Mouse (Mus musculus) embryonic facial prominence, embryonic 11.5 days (tissue): Measurements from ENCODE around the gene Dok1. TPM values are rescaled to one million over a fixed set of nuclear protein-coding genes. Genes with fewer than 3 reads are reported as not detected.

Experiments
- ATAC-seq: fragments of 200-750 bp; cut with Nextera tagmentation; replicated peaks from 2 replicates; pipeline ENCODE4 v1.8.0; 2017; ENCODE audit warnings: low read depth; ENCODE audit not compliant: insufficient number of reproducible peaks, low FRiP score, low TSS enrichment
- DNase-seq: peaks from one replicate; pipeline ENCODE4 v3.0.0-alpha.2; 2015; ENCODE audit warnings: low spot score
- H3K27ac ChIP-seq: fragments of 300-500 bp; sonication (generic); replicated peaks from 2 replicates; pipeline ENCODE4 v1.5.1; 2014; ENCODE audit warnings: mild to moderate bottlenecking, low read depth, low read length, control low read depth
- H3K27me3 ChIP-seq: fragments of 300-500 bp; sonication (generic); 2 replicates; pipeline ENCODE4 v1.6.1; 2014; ENCODE audit warnings: mild to moderate bottlenecking, low read length, moderate library complexity, mixed read lengths; ENCODE audit not compliant: control insufficient read depth, insufficient read depth
- H3K36me3 ChIP-seq: fragments of 300-500 bp; sonication (generic); replicated peaks from 2 replicates; pipeline ENCODE4 v1.6.1; 2014; ENCODE audit warnings: low read depth, mild to moderate bottlenecking, low read length, moderate library complexity, mixed read lengths; ENCODE audit not compliant: control insufficient read depth, insufficient read depth
- H3K4me1 ChIP-seq: fragments of 300-500 bp; sonication (generic); 2 replicates; pipeline ENCODE4 v1.6.1; 2014; ENCODE audit warnings: low read length, mixed read lengths; ENCODE audit not compliant: control insufficient read depth, insufficient read depth
- H3K4me2 ChIP-seq: fragments of 300-500 bp; sonication (generic); 2 replicates; pipeline ENCODE4 v1.6.1; 2014; ENCODE audit warnings: low read depth, mild to moderate bottlenecking, control low read depth, low read length, moderate library complexity
- H3K4me3 ChIP-seq: fragments of 300-500 bp; sonication (generic); 2 replicates; pipeline ENCODE4 v1.5.1; 2014; ENCODE audit warnings: low read depth, low read length, control low read depth
- H3K9ac ChIP-seq: fragments of 300-500 bp; sonication (generic); replicated peaks from 2 replicates; pipeline ENCODE4 v1.6.1; 2014; ENCODE audit warnings: mild to moderate bottlenecking, control low read depth, low read length
- H3K9me3 ChIP-seq: fragments of 300-500 bp; sonication (generic); replicated peaks from 2 replicates; pipeline ENCODE4 v1.6.1; 2016; ENCODE audit warnings: mild to moderate bottlenecking, low read length, inconsistent platforms, mixed read lengths; ENCODE audit not compliant: control insufficient read depth
- WGBS: fragments of 180-500 bp; shearing (Covaris S2); extraction: QIAGEN DNeasy Blood & Tissue Kit; methylation state at CpG from one replicate; pipeline ENCODE4 v1.1.7; 2014; 5-methylcytosine and 5-hydroxymethylcytosine counted together
- polyA plus RNA-seq: library from polyadenylated mRNA; unstranded; fragments of >200 nt; fragmentation: Nextera tagmentation; extraction: Ambion mirVana; gene quantifications from 2 replicates; pipeline ENCODE4 v1.2.1, GENCODE M21; 2014

The Dok1 gene
- polyA plus RNA-seq, 1 experiment from 2014 or later: 5.4 TPM

- H3K9me3 ChIP-seq: no peaks in the 10 kb centered on the region
- H3K4me2 ChIP-seq: no peak overlapping the region
- 61% methylated on average over 3 of the region's 3 CpGs for WGBS
- H3K27me3 ChIP-seq: no peaks in the 10 kb centered on the region
- H3K9ac ChIP-seq: no peak overlapping the region
- no peak for DNase-seq
- no peak for ATAC-seq
- no peak overlapping the region for H3K4me3 ChIP-seq
- H3K4me1 ChIP-seq: no peaks in the 10 kb centered on the region
- H3K27ac ChIP-seq: no peak overlapping the region
- no peaks in the 10 kb centered on the region for H3K36me3 ChIP-seq
These were observed 24.6 kb downstream of the Dok1 start for GRCm38 (mm10) chr6:83008659-83009058.

GRCm38 (mm10) chr6:83006114-83006513, 27.2 kb downstream of the Dok1 start:
- H3K36me3 ChIP-seq: no peaks in the 10 kb centered on the region
- no peak overlapping the region for H3K4me3 ChIP-seq
- H3K9ac ChIP-seq: no peak overlapping the region
- DNase-seq: no peak
- 84% methylated on average over 6 of the region's 6 CpGs for WGBS
- H3K4me1 ChIP-seq: no peaks in the 10 kb centered on the region
- H3K27ac ChIP-seq: no peak overlapping the region
- H3K27me3 ChIP-seq: no peaks in the 10 kb centered on the region
- H3K4me2 ChIP-seq: no peak overlapping the region
- no peaks in the 10 kb centered on the region for H3K9me3 ChIP-seq
- no peak for ATAC-seq

GRCm38 (mm10) chr6:83005444-83006011, 27.7 kb downstream of the Dok1 start:
- no peak overlapping the region for H3K4me2 ChIP-seq
- DNase-seq (no peak), ATAC-seq (no peak)
- WGBS: 86% methylated on average over 10 of the region's 10 CpGs
- no peaks in the 10 kb centered on the region for H3K36me3 ChIP-seq
- H3K27ac ChIP-seq: no peak overlapping the region
- H3K9me3 ChIP-seq: no peaks in the 10 kb centered on the region
- no peak overlapping the region for H3K9ac ChIP-seq
- no peak overlapping the region for H3K4me3 ChIP-seq
- no peaks in the 10 kb centered on the region for H3K4me1 ChIP-seq
- no peaks in the 10 kb centered on the region for H3K27me3 ChIP-seq

GRCm38 (mm10) chr6:83004872-83005271, 28.4 kb downstream of the Dok1 start:
- no peak overlapping the region for H3K9ac ChIP-seq
- no peak overlapping the region for H3K4me2 ChIP-seq
- no peaks in the 10 kb centered on the region for H3K36me3 ChIP-seq
- 53% methylated on average over 7 of the region's 7 CpGs for WGBS
- no peak overlapping the region for H3K27ac ChIP-seq
- H3K4me3 ChIP-seq: no peak overlapping the region
- H3K27me3 ChIP-seq: no peaks in the 10 kb centered on the region
- H3K4me1 ChIP-seq: no peaks in the 10 kb centered on the region
- DNase-seq (no peak), ATAC-seq (no peak)
- no peaks in the 10 kb centered on the region for H3K9me3 ChIP-seq

- Histone ChIP-seq H3K4me2 (no peak overlapping the region), H3K4me1 (no peaks in the 10 kb centered on the region), H3K36me3 (no peaks in the 10 kb centered on the region), H3K9ac (no peak overlapping the region), H3K4me3 (no peak overlapping the region), H3K9me3 (no peaks in the 10 kb centered on the region), H3K27me3 (no peaks in the 10 kb centered on the region), H3K27ac (no peak overlapping the region)
- WGBS: 71% methylated on average over 2 of the region's 2 CpGs
- no peak for ATAC-seq
- no peak for DNase-seq
These were observed 29.0 kb downstream of the Dok1 start for GRCm38 (mm10) chr6:83004309-83004708.

GRCm38 (mm10) chr6:83003850-83004249, 29.4 kb downstream of the Dok1 start:
- Histone ChIP-seq H3K36me3 (no peaks in the 10 kb centered on the region), H3K27me3 (no peaks in the 10 kb centered on the region), H3K27ac (no peak overlapping the region), H3K4me3 (no peak overlapping the region), H3K9ac (no peak overlapping the region), H3K4me1 (no peaks in the 10 kb centered on the region), H3K9me3 (no peaks in the 10 kb centered on the region), H3K4me2 (no peak overlapping the region)
- DNase-seq: no peak
- 90% methylated on average over 5 of the region's 5 CpGs for whole genome bisulfite sequencing
- ATAC-seq: no peak

- Histone ChIP-seq H3K9me3 (no peaks in the 10 kb centered on the region), H3K27me3 (no peaks in the 10 kb centered on the region), H3K4me1 (no peaks in the 10 kb centered on the region), H3K36me3 (no peaks in the 10 kb centered on the region), H3K4me3 (no peak overlapping the region), H3K27ac (no peak overlapping the region), H3K4me2 (no peak overlapping the region), H3K9ac (no peak overlapping the region)
- no peak for ATAC-seq
- DNase-seq: no peak
- 82% methylated on average over 1 of the region's 1 CpGs for WGBS
These were observed 30.2 kb downstream of the Dok1 start for GRCm38 (mm10) chr6:83003082-83003481.

- Histone ChIP-seq H3K27ac (no peak overlapping the region), H3K4me2 (no peak overlapping the region), H3K36me3 (no peaks in the 10 kb centered on the region), H3K27me3 (no peaks in the 10 kb centered on the region), H3K9ac (no peak overlapping the region), H3K4me3 (no peak overlapping the region), H3K4me1 (no peaks in the 10 kb centered on the region), H3K9me3 (no peaks in the 10 kb centered on the region)
- DNase-seq (no peak), ATAC-seq (no peak)
- whole genome bisulfite sequencing: 29% methylated on average over 8 of the region's 8 CpGs
These were observed 33.3 kb downstream of the Dok1 start for GRCm38 (mm10) chr6:82999986-83000385.
